Mouse (Mus musculus) 416B (cell line): ENCODE measurements at regions not wholly inside any gene's neighbourhood (a gene's known extent, or its start where the extent isn't known, plus 50 kb on each side); places are given as distances from the start of the nearest gene placed in this dataset.
"Not testable (repeated sequence)": the region's sequence is repeated elsewhere in the genome, so short reads cannot be mapped to it uniquely, and the experiment has no call there.

Source experiments
- DNase-seq: peaks from one replicate; pipeline ENCODE4 v3.0.0; 2011; ENCODE audit warnings: low read depth

- no peak for DNase-seq
Measured at GRCm38 (mm10) chr7:137522450-137522849, 85.0 kb downstream of the Glrx3 start.

GRCm38 (mm10) chr7:137533476-137533875 is 96.1 kb downstream of the Glrx3 start:
- no peak for DNase-seq

- DNase-seq: peak; percentile 60
Measured at GRCm38 (mm10) chr7:137549991-137550390, 112.6 kb downstream of the Glrx3 start.

- no peak for DNase-seq
Measured at GRCm38 (mm10) chr7:137552551-137553198, 115.3 kb downstream of the Glrx3 start.

- DNase-seq: no peak
Measured at GRCm38 (mm10) chr7:137555481-137555880, 118.1 kb downstream of the Glrx3 start.

GRCm38 (mm10) chr7:137557439-137557838 is 120.0 kb downstream of the Glrx3 start:
- DNase-seq: no peak

GRCm38 (mm10) chr7:137558871-137559270 is 121.5 kb downstream of the Glrx3 start:
- no peak for DNase-seq

GRCm38 (mm10) chr7:137570199-137570598 is 132.8 kb downstream of the Glrx3 start:
- DNase-seq: no peak

GRCm38 (mm10) chr7:137575491-137575890 is 138.1 kb downstream of the Glrx3 start:
- DNase-seq: no peak

GRCm38 (mm10) chr7:137576251-137576650 is 138.8 kb downstream of the Glrx3 start:
- DNase-seq: no peak

GRCm38 (mm10) chr7:137583556-137583955 is 146.1 kb downstream of the Glrx3 start:
- DNase-seq: no peak

GRCm38 (mm10) chr7:137584916-137585315 is 147.5 kb downstream of the Glrx3 start:
- DNase-seq: not testable (repeated sequence)

GRCm38 (mm10) chr7:137593570-137593969 is 156.2 kb downstream of the Glrx3 start:
- DNase-seq: no peak

GRCm38 (mm10) chr7:137595567-137595966 is 158.2 kb downstream of the Glrx3 start:
- DNase-seq: no peak

GRCm38 (mm10) chr7:137596161-137596560 is 158.7 kb downstream of the Glrx3 start:
- no peak for DNase-seq

- DNase-seq: no peak
Measured at GRCm38 (mm10) chr7:137603039-137603438, 165.6 kb downstream of the Glrx3 start.

- DNase-seq: no peak
Measured at GRCm38 (mm10) chr7:137609752-137610151, 172.3 kb downstream of the Glrx3 start.

- no peak for DNase-seq
Measured at GRCm38 (mm10) chr7:137611363-137611762, 173.9 kb downstream of the Glrx3 start.

GRCm38 (mm10) chr7:137611891-137612522 is 174.6 kb downstream of the Glrx3 start:
- no peak for DNase-seq

GRCm38 (mm10) chr7:137618406-137619133 is 181.2 kb downstream of the Glrx3 start:
- DNase-seq: no peak

- DNase-seq: no peak
Measured at GRCm38 (mm10) chr7:137619286-137619789, 181.9 kb downstream of the Glrx3 start.

- DNase-seq: no peak
Measured at GRCm38 (mm10) chr7:137628266-137628665, 190.9 kb downstream of the Glrx3 start.

GRCm38 (mm10) chr7:137629540-137629939 is 192.1 kb downstream of the Glrx3 start:
- no peak for DNase-seq
